Mouse (Mus musculus) myocyte (in vitro differentiated cells): ENCODE data around the gene 4930452B06Rik.

Experiments used
- CEBPB ChIP-seq: IDR thresholded peaks from 2 replicates; pipeline ENCODE4 v1.6.1; 2011; ENCODE audit warnings: mild to moderate bottlenecking, moderate library complexity; ENCODE audit not compliant: poor library complexity, insufficient read depth, severe bottlenecking
- E2F4 ChIP-seq: IDR thresholded peaks from one replicate; pipeline ENCODE4 v1.6.1; 2011; ENCODE audit warnings: mild to moderate bottlenecking, control low read depth, moderate library complexity; ENCODE audit not compliant: insufficient read depth
- MYOD1 ChIP-seq, 3 experiments: IDR thresholded peaks; one replicate each; pipeline ENCODE4 v1.6.1; 2011; ENCODE audit warnings: control low read depth in 2 of 3, low read depth in 2 of 3, mild to moderate bottlenecking in 2 of 3, moderate library complexity in 1 of 3; ENCODE audit not compliant: insufficient read length in 2 of 3, control insufficient read depth in 1 of 3
- MYOG ChIP-seq, 3 experiments: IDR thresholded peaks; one replicate each; pipeline ENCODE4 v1.6.1; 2011; ENCODE audit warnings: control low read depth in 2 of 3, low read depth in 2 of 3, mild to moderate bottlenecking in 2 of 3; ENCODE audit not compliant: insufficient read length in 2 of 3, control insufficient read depth in 1 of 3, insufficient read depth in 1 of 3
- POLR2A ChIP-seq: IDR thresholded peaks from one replicate; pipeline ENCODE4 v1.6.1; 2011; ENCODE audit warnings: low read depth, mild to moderate bottlenecking, control low read depth, moderate library complexity; ENCODE audit not compliant: insufficient read length
- POLR2AphosphoS2 ChIP-seq: IDR thresholded peaks from one replicate; pipeline ENCODE4 v1.6.1; 2011; ENCODE audit warnings: low read depth, control low read depth; ENCODE audit not compliant: insufficient read length
- SRF ChIP-seq: IDR thresholded peaks from one replicate; pipeline ENCODE4 v1.6.1; 2011; ENCODE audit warnings: low read depth; ENCODE audit not compliant: control insufficient read depth, insufficient read length
- TCF12 ChIP-seq: IDR thresholded peaks from one replicate; pipeline ENCODE4 v1.6.1; 2011; ENCODE audit warnings: mild to moderate bottlenecking, control low read depth; ENCODE audit not compliant: poor library complexity, insufficient read depth, severe bottlenecking
- USF1 ChIP-seq: IDR thresholded peaks from one replicate; pipeline ENCODE4 v1.6.1; 2011; ENCODE audit warnings: low read depth, mild to moderate bottlenecking, control low read depth, moderate library complexity

- TF ChIP-seq E2F4 = no peak
- TF ChIP-seq TCF12 = no peak
- TF ChIP-seq MYOG (IDR thresholded peaks at IDR 0.05; ENCODE audit: control insufficient read depth in 1 of 3, insufficient read depth in 1 of 3, insufficient read length in 2 of 3, low read depth in 2 of 3) = no peak
- TF ChIP-seq USF1 = no peak
- no peak for TF ChIP-seq POLR2A
- TF ChIP-seq POLR2AphosphoS2 = no peak
- no peak for TF ChIP-seq SRF
- TF ChIP-seq MYOD1 (IDR thresholded peaks at IDR 0.05; ENCODE audit: control insufficient read depth in 1 of 3, insufficient read length in 2 of 3, low read depth in 2 of 3) = no peak
- TF ChIP-seq CEBPB = no peak
Measured at GRCm38 (mm10) chr14:8441623-8442022, 224.4 kb downstream of the 4930452B06Rik start.
